ENCODE assay signal across 21 mouse cellular contexts in genomic region chr1:32092221-32092620, GRCm38 (mm10).
DNase-seq lines count a peak whose midpoint lies in the region; ATAC-seq and TF ChIP-seq lines count a peak whose summit lies in the region.
"Had no signal": no experiment of that assay in that cellular context is flagged by ENCODE, and none has a peak within 500 bp of the region (broad histone marks: within the 10 kb centered on the region; RNA-seq: fewer than 3 reads in every experiment).

No protein-coding gene starts in this region.

- H3K4me1 ChIP-seq in hindbrain, postnatal 0 days (ENCODE audit: insufficient read depth, low read length), result no peaks in the 10 kb centered on the region
- no peaks in the 10 kb centered on the region for H3K4me1 ChIP-seq in hindbrain, embryonic 10.5 days (replicated peaks)
- no peaks in the 10 kb centered on the region for H3K4me1 ChIP-seq in G1E (ENCODE audit: insufficient read depth, low read depth, low read length)
- H3K4me1 ChIP-seq: embryonic facial prominence, embryonic 13.5 days; forebrain, embryonic 13.5 days; forebrain, embryonic 15.5 days had no signal

- H3K9me3 ChIP-seq in hindbrain, postnatal 0 days (ENCODE audit: low read length), result no peaks in the 10 kb centered on the region
- no peaks in the 10 kb centered on the region for H3K9me3 ChIP-seq in hindbrain, embryonic 10.5 days
- H3K9me3 ChIP-seq in G1E (replicated peaks), result no peaks in the 10 kb centered on the region
- H3K9me3 ChIP-seq: embryonic facial prominence, embryonic 13.5 days; forebrain, embryonic 13.5 days; forebrain, embryonic 15.5 days had no signal

- no peaks in the 10 kb centered on the region for H3K27me3 ChIP-seq in hindbrain, postnatal 0 days (ENCODE audit: insufficient read depth, low read length)
- no peaks in the 10 kb centered on the region for H3K27me3 ChIP-seq in hindbrain, embryonic 10.5 days (ENCODE audit: insufficient read depth, poor library complexity, severe bottlenecking)
- no peaks in the 10 kb centered on the region for H3K27me3 ChIP-seq in G1E (ENCODE audit: insufficient read depth, low read length)
- H3K27me3 ChIP-seq: CH12.LX; embryonic facial prominence, embryonic 13.5 days; forebrain, embryonic 13.5 days; forebrain, embryonic 15.5 days had no signal

- no peak for TF ChIP-seq CTCF in hindbrain, postnatal 0 days (IDR thresholded peaks at IDR 0.05; ENCODE audit: low read depth)
- TF ChIP-seq CTCF in G1E (IDR thresholded peaks at IDR 0.05; ENCODE audit: low read depth, low read length), result no peak

- no peak overlapping the region for H3K4me3 ChIP-seq in hindbrain, postnatal 0 days (ENCODE audit: low read length)
- no peak overlapping the region for H3K4me3 ChIP-seq in hindbrain, embryonic 10.5 days
- H3K4me3 ChIP-seq in G1E (ENCODE audit: low read depth, low read length), result no peak overlapping the region
- H3K4me3 ChIP-seq: embryonic facial prominence, embryonic 13.5 days; forebrain, embryonic 13.5 days; forebrain, embryonic 15.5 days had no signal

- ATAC-seq in hindbrain, postnatal 0 days, result 0 out of 2 replicates have a peak, but pooled peaks have one; percentile 15
- peak; percentile 22; the same call in 1 of the 2 replicates for ATAC-seq in G1E (ENCODE audit: extremely low read depth, insufficient number of reproducible peaks, low FRiP score, poor library complexity, severe bottlenecking)
- ATAC-seq: CD4-positive, CD25-positive, alpha-beta regulatory T cell, adult 4 months; forebrain, embryonic 13.5 days; forebrain, embryonic 15.5 days had no signal

- no peaks in the 10 kb centered on the region for H3K36me3 ChIP-seq in hindbrain, postnatal 0 days (ENCODE audit: insufficient read depth, low read length)
- H3K36me3 ChIP-seq in hindbrain, embryonic 10.5 days, result no peaks in the 10 kb centered on the region
- no peaks in the 10 kb centered on the region for H3K36me3 ChIP-seq in G1E (replicated peaks)
- H3K36me3 ChIP-seq: embryonic facial prominence, embryonic 13.5 days; forebrain, embryonic 15.5 days had no signal

- H3K4me2 ChIP-seq in hindbrain, postnatal 0 days (ENCODE audit: low read depth, low read length), result no peak overlapping the region
- H3K4me2 ChIP-seq: embryonic facial prominence, embryonic 13.5 days; forebrain, embryonic 13.5 days; forebrain, embryonic 15.5 days had no signal

- 54% methylated on average over 2 of the region's 2 CpGs for WGBS in hindbrain, postnatal 0 days
- whole genome bisulfite sequencing in hindbrain, embryonic 10.5 days, result 82% methylated on average over 2 of the region's 2 CpGs

- H3K27ac ChIP-seq in hindbrain, postnatal 0 days, result no peak overlapping the region
- no peak overlapping the region for H3K27ac ChIP-seq in hindbrain, embryonic 10.5 days
- H3K27ac ChIP-seq: embryonic facial prominence, embryonic 13.5 days; forebrain, embryonic 13.5 days; forebrain, embryonic 15.5 days had no signal

- DNase-seq in cerebellum, postnatal 10 days, result peak; percentile 2 to 5
- no peak for DNase-seq in cerebellum, postnatal 25 days
- DNase-seq in hindbrain, postnatal 0 days (ENCODE audit: low spot score), result no peak
- DNase-seq in hindbrain, embryonic 10.5 days (ENCODE audit: low spot score), result no peak
- no peak for DNase-seq in G1E (ENCODE audit: low spot score)
- DNase-seq in retina, embryonic 14.5 days (ENCODE audit: low spot score), result peak; percentile 78
- no peak for DNase-seq in right cerebral cortex, adult 2 months (ENCODE audit: low spot score in 2 of 2)
- no peak for DNase-seq in layer of hippocampus, postnatal 14 days (ENCODE audit: low spot score in 2 of 2)
- DNase-seq: adrenal gland, adult 2 months; adrenal gland, postnatal 10 days; adrenal gland, postnatal 25 days; B cell, adult 2 months; cerebellum, adult 11-12 months; cerebellum, adult 2 months; cerebellum, adult 9-10 months had no signal

- no peak overlapping the region for H3K9ac ChIP-seq in hindbrain, postnatal 0 days (replicated peaks; ENCODE audit: low read length)
- H3K9ac ChIP-seq: embryonic facial prominence, embryonic 13.5 days; forebrain, embryonic 13.5 days; forebrain, embryonic 15.5 days; forebrain, postnatal 0 days had no signal

Comparison
In these comparisons a context has a peak if more than half of its experiments do, and no peak if none do; other contexts are left out.
1. DNase-seq: peak in cerebellum, postnatal 10 days (2 of 2) and retina, embryonic 14.5 days (single experiment); none in cerebellum, postnatal 25 days (0 of 2), hindbrain, postnatal 0 days (single experiment), hindbrain, embryonic 10.5 days (single experiment), G1E (single experiment), right cerebral cortex, adult 2 months (0 of 2) and layer of hippocampus, postnatal 14 days (0 of 2).